Mouse (Mus musculus) CH12.LX (cell line): ENCODE data around the gene Plac8. TPM values are rescaled to one million over a fixed set of nuclear protein-coding genes. Genes with fewer than 3 reads are reported as not detected.

Experiments
- DNase-seq: peaks from one replicate; pipeline ENCODE4 v3.0.0-alpha.2; 2013; ENCODE audit errors: extremely low read depth
- H3K27ac ChIP-seq: 2 replicates; pipeline ENCODE4 v1.5.1; 2012; ENCODE audit warnings: low read depth, mild to moderate bottlenecking, control low read depth, moderate library complexity; ENCODE audit not compliant: insufficient read depth
- H3K27me3 ChIP-seq: replicated peaks from 2 replicates; pipeline ENCODE3; 2012; ENCODE audit warnings: inconsistent platforms
- H3K36me3 ChIP-seq, 2 experiments: replicated peaks in 1 of 2; 2 replicates each; pipeline versions ENCODE3 to v1.6.1; 2012; ENCODE audit warnings: inconsistent platforms in 1 of 2, low read length in 1 of 2, mild to moderate bottlenecking in 1 of 2, mixed read lengths in 1 of 2, moderate library complexity in 1 of 2; ENCODE audit not compliant: control insufficient read depth in 1 of 2, insufficient read depth in 1 of 2
- H3K4me1 ChIP-seq, 2 experiments: 2 replicates each; pipeline ENCODE4 v1.6.1; 2012; ENCODE audit warnings: inconsistent platforms in 1 of 2, moderate library complexity in 1 of 2; ENCODE audit not compliant: insufficient read depth in 2 of 2, control insufficient read depth in 1 of 2
- H3K4me2 ChIP-seq: 2 replicates; pipeline ENCODE4 v1.6.1; 2012; ENCODE audit warnings: low read depth, mild to moderate bottlenecking, control low read depth; ENCODE audit not compliant: poor library complexity, insufficient read depth, severe bottlenecking
- H3K4me3 ChIP-seq, 3 experiments: fragments of 150-350 bp in 1 of 3; sonication (generic) in 1 of 3; replicated peaks in 1 of 3; 2 replicates each; pipeline versions ENCODE3 to v1.5.1; 2011 to 2012; ENCODE audit warnings: low read depth in 2 of 3, low read length in 2 of 3, mild to moderate bottlenecking in 2 of 3, moderate library complexity in 2 of 3, control low read depth in 1 of 3, improper control_type of control experiment in 1 of 3, inconsistent platforms in 1 of 3, mixed read lengths in 1 of 3; ENCODE audit not compliant: poor library complexity in 1 of 3
- H3K79me2 ChIP-seq: replicated peaks from 2 replicates; pipeline ENCODE4 v1.6.1; 2012; ENCODE audit warnings: mild to moderate bottlenecking, moderate library complexity; ENCODE audit not compliant: control insufficient read depth, poor library complexity, insufficient read depth, severe bottlenecking; ENCODE audit errors: extremely low read depth
- H3K9ac ChIP-seq: 2 replicates; pipeline ENCODE4 v1.6.1; 2012; ENCODE audit warnings: low read depth, mild to moderate bottlenecking, control low read depth, moderate library complexity; ENCODE audit not compliant: insufficient read depth
- H3K9me3 ChIP-seq: replicated peaks from 2 replicates; pipeline ENCODE3; 2012; ENCODE audit warnings: low read length, inconsistent platforms, mixed read lengths
- BHLHE40 ChIP-seq: IDR thresholded peaks from 2 replicates; pipeline ENCODE4 v1.6.1; 2011; ENCODE audit warnings: mild to moderate bottlenecking, low read depth, low read length, improper control_type of control experiment
- CHD1 ChIP-seq: IDR thresholded peaks from 2 replicates; pipeline ENCODE4 v1.6.1; 2012; ENCODE audit warnings: low read depth, low read length, improper control_type of control experiment, inconsistent platforms
- CTCF ChIP-seq, 2 experiments: IDR thresholded peaks in 1 of 2; conservative IDR thresholded peaks in 1 of 2; 2 replicates each; pipeline ENCODE4 v1.5.1; 2011 to 2012; ENCODE audit warnings: low read depth in 2 of 2, low read length in 2 of 2, improper control_type of control experiment in 1 of 2, inconsistent platforms in 1 of 2, mild to moderate bottlenecking in 1 of 2, moderate library complexity in 1 of 2
- E2F4 ChIP-seq: IDR thresholded peaks from 2 replicates; pipeline ENCODE4 v1.6.1; 2011; ENCODE audit warnings: low read depth, low read length, improper control_type of control experiment; ENCODE audit not compliant: insufficient replicate concordance
- ELF1 ChIP-seq: IDR thresholded peaks from 2 replicates; pipeline ENCODE4 v1.6.1; 2014; ENCODE audit warnings: low read depth, mild to moderate bottlenecking, inconsistent platforms, low read length, improper control_type of control experiment
- EP300 ChIP-seq: IDR thresholded peaks from 2 replicates; pipeline ENCODE4 v1.6.1; 2011; ENCODE audit warnings: low read length, improper control_type of control experiment
- ETS1 ChIP-seq: conservative IDR thresholded peaks from 2 replicates; pipeline ENCODE4 v1.6.1; 2012; ENCODE audit warnings: low read depth, mild to moderate bottlenecking, inconsistent platforms, low read length, improper control_type of control experiment, moderate library complexity
- GABPA ChIP-seq: IDR thresholded peaks from 2 replicates; pipeline ENCODE4 v1.6.1; 2012; ENCODE audit warnings: low read depth, low read length, improper control_type of control experiment, inconsistent platforms; ENCODE audit not compliant: insufficient replicate concordance
- HCFC1 ChIP-seq: IDR thresholded peaks from 2 replicates; pipeline ENCODE4 v1.6.1; 2012; ENCODE audit warnings: low read depth, mild to moderate bottlenecking, inconsistent platforms, low read length, improper control_type of control experiment
- JUN ChIP-seq: IDR thresholded peaks from 2 replicates; pipeline ENCODE4 v1.6.1; 2011; ENCODE audit warnings: low read depth, mild to moderate bottlenecking, low read length, improper control_type of control experiment, moderate library complexity; ENCODE audit not compliant: insufficient read depth
- JUND ChIP-seq: conservative IDR thresholded peaks from 2 replicates; pipeline ENCODE4 v1.6.1; 2011; ENCODE audit warnings: low read depth, low read length, improper control_type of control experiment
- KAT2A ChIP-seq: IDR thresholded peaks from 2 replicates; pipeline ENCODE4 v1.6.1; 2012; ENCODE audit warnings: low read length, improper control_type of control experiment, inconsistent platforms; ENCODE audit not compliant: insufficient replicate concordance
- MAFK ChIP-seq: IDR thresholded peaks from 2 replicates; pipeline ENCODE4 v1.6.1; 2011; ENCODE audit warnings: low read length, improper control_type of control experiment; ENCODE audit not compliant: insufficient replicate concordance
- MAX ChIP-seq: IDR thresholded peaks from 2 replicates; pipeline ENCODE4 v1.6.1; 2011; ENCODE audit warnings: low read length, improper control_type of control experiment
- MAZ ChIP-seq: IDR thresholded peaks from 2 replicates; pipeline ENCODE4 v1.6.1; 2012; ENCODE audit warnings: low read depth, mild to moderate bottlenecking, inconsistent platforms, low read length, improper control_type of control experiment, moderate library complexity
- MEF2A ChIP-seq: IDR thresholded peaks from 2 replicates; pipeline ENCODE4 v1.6.1; 2014; ENCODE audit warnings: low read depth, mild to moderate bottlenecking, inconsistent platforms, low read length, improper control_type of control experiment, borderline replicate concordance
- MXI1 ChIP-seq: IDR thresholded peaks from 2 replicates; pipeline ENCODE4 v1.6.1; 2011; ENCODE audit warnings: mild to moderate bottlenecking, low read depth, low read length, improper control_type of control experiment
- MYC ChIP-seq: IDR thresholded peaks from 2 replicates; pipeline ENCODE4 v1.6.1; 2011; ENCODE audit warnings: low read depth, mild to moderate bottlenecking, improper control_type of control experiment, low read length
- PAX5 ChIP-seq: IDR thresholded peaks from 2 replicates; pipeline ENCODE4 v1.6.1; 2012; ENCODE audit warnings: low read length, inconsistent platforms, mixed read lengths
- POLR2A ChIP-seq: IDR thresholded peaks from 2 replicates; pipeline ENCODE4 v1.6.1; 2011; ENCODE audit warnings: low read depth, mild to moderate bottlenecking, improper control_type of control experiment, low read length
- POLR2AphosphoS2 ChIP-seq: IDR thresholded peaks from 2 replicates; pipeline ENCODE4 v1.6.1; 2011; ENCODE audit warnings: low read depth, low read length, improper control_type of control experiment
- RAD21 ChIP-seq: IDR thresholded peaks from 2 replicates; pipeline ENCODE4 v1.6.1; 2011; ENCODE audit warnings: low read depth, mild to moderate bottlenecking, low read length, improper control_type of control experiment, moderate library complexity
- SMC3 ChIP-seq: IDR thresholded peaks from 2 replicates; pipeline ENCODE4 v1.6.1; 2011; ENCODE audit warnings: low read depth, low read length, improper control_type of control experiment
- TBP ChIP-seq: conservative IDR thresholded peaks from 2 replicates; pipeline ENCODE4 v1.6.1; 2011; ENCODE audit warnings: low read depth, low read length, improper control_type of control experiment
- UBTF ChIP-seq: IDR thresholded peaks from 2 replicates; pipeline ENCODE4 v1.6.1; 2012; ENCODE audit warnings: low read depth, mild to moderate bottlenecking, inconsistent platforms, low read length, improper control_type of control experiment, moderate library complexity
- USF2 ChIP-seq: conservative IDR thresholded peaks from 2 replicates; pipeline ENCODE4 v1.6.1; 2011; ENCODE audit warnings: low read depth, low read length, improper control_type of control experiment
- ZC3H11A ChIP-seq: IDR thresholded peaks from 2 replicates; pipeline ENCODE4 v1.6.1; 2012; ENCODE audit warnings: low read depth, mild to moderate bottlenecking, inconsistent platforms, low read length, improper control_type of control experiment
- ZKSCAN1 ChIP-seq: IDR thresholded peaks from 2 replicates; pipeline ENCODE4 v1.6.1; 2012; ENCODE audit warnings: low read depth, inconsistent platforms, low read length, improper control_type of control experiment, borderline replicate concordance
- ZMIZ1 ChIP-seq: IDR thresholded peaks from 2 replicates; pipeline ENCODE4 v1.6.1; 2012; ENCODE audit warnings: low read depth, mild to moderate bottlenecking, inconsistent platforms, low read length, improper control_type of control experiment
- dilution Hi-C: fragments of 300-500 bp; cut with MboI; formaldehyde crosslinking; loops from 2 replicates; pipeline ENCODE4 v1.14.3; 2020; ENCODE audit warnings: low sequenced_read_pairs; ENCODE audit not compliant: extremely low pct_unique_long_range_greater_than_20kb, extremely low pct_ligation_motif_present
- in situ Hi-C: fragments of 300-500 bp; cut with MboI; formaldehyde crosslinking; loops from 3 replicates; pipeline ENCODE4 v1.14.3; 2019; ENCODE audit warnings: low sequenced_read_pairs, low pct_ligation_motif_present, low pct_unique_long_range_greater_than_20kb, mixed read lengths
- polyA plus RNA-seq: library from polyadenylated mRNA; unstranded; fragments of >175 nt; gene quantifications from 2 replicates; pipeline ENCODE4 v1.2.1, GENCODE M21; 2012; ENCODE audit warnings: low read depth; ENCODE audit not compliant: insufficient read length
- total RNA-seq, 2 experiments: library from RNA; depleted of rRNA; stranded (reverse); fragments of 300-350 nt in 1 of 2; fragments of >200 nt in 1 of 2; gene quantifications; 2 replicates each; pipeline ENCODE4 v1.2.3; 2012 to 2014

The Plac8 gene
- total and polyA plus RNA-seq, 3 experiments = 64.3 to 258 (median 161) TPM

- no peak overlapping the region for H3K4me3 ChIP-seq
- H3K9ac ChIP-seq = no peak overlapping the region
- dilution Hi-C loops (no loop called here), in situ Hi-C loops (no loop called here)
- H3K36me3 ChIP-seq = peaks cover 45 to 63% of the 10 kb centered on the region in 2 experiments
- no peak for DNase-seq
- H3K27me3 ChIP-seq = no peaks in the 10 kb centered on the region
- H3K9me3 ChIP-seq = no peaks in the 10 kb centered on the region
- TF ChIP-seq POLR2A (no peak), E2F4 (no peak), CHD1 (no peak), USF2 (no peak), JUND (no peak), TBP (no peak), MYC (no peak), HCFC1 (no peak), ZKSCAN1 (no peak), MXI1 (no peak), ZMIZ1 (no peak), MEF2A (no peak), ZC3H11A (no peak), KAT2A (no peak), JUN (no peak), ETS1 (no peak), MAX (no peak), RAD21 (no peak)
- H3K4me1 ChIP-seq = peaks cover 3 to 16% of the 10 kb centered on the region in 2 experiments; a peak in 2 of 4 replicates
- H3K4me2 ChIP-seq = no peak overlapping the region
- no peaks in the 10 kb centered on the region; the same call in 1 of the 2 replicates for H3K79me2 ChIP-seq
- H3K27ac ChIP-seq = no peak overlapping the region
Observed at GRCm38 (mm10) chr5:100549311-100549710, 22.7 kb downstream of the Plac8 start.

- in situ Hi-C loops = no loop called here
- Histone ChIP-seq H3K27me3 (no peaks in the 10 kb centered on the region), H3K9me3 (no peaks in the 10 kb centered on the region), H3K27ac (no peak overlapping the region), H3K9ac (no peak overlapping the region), H3K36me3 (peaks cover 50 to 66% of the 10 kb centered on the region in 2 experiments), H3K79me2 (no peaks in the 10 kb centered on the region; the same call in 1 of the 2 replicates), H3K4me1 (peaks cover 3 to 16% of the 10 kb centered on the region in 2 experiments; a peak in 2 of 4 replicates), H3K4me3 (no peak overlapping the region), H3K4me2 (no peak overlapping the region)
- no peak for TF ChIP-seq BHLHE40
- no peak for TF ChIP-seq JUND
- no peak for TF ChIP-seq GABPA
- no peak for TF ChIP-seq ELF1
- TF ChIP-seq CTCF (conservative IDR thresholded peaks at IDR 0.05 in 1 of 2, IDR thresholded peaks at IDR 0.05 in 1 of 2; ENCODE audit: low read depth in 2 of 2, low read length in 2 of 2) = no peak
- no peak for TF ChIP-seq EP300
- TF ChIP-seq CHD1 = no peak
- TF ChIP-seq RAD21 = no peak; the same call in 1 of the 2 replicates
- TF ChIP-seq KAT2A = no peak
- TF ChIP-seq HCFC1 = no peak
- no peak for TF ChIP-seq MAZ
- no peak for TF ChIP-seq SMC3
- no peak for TF ChIP-seq E2F4
- no peak for TF ChIP-seq MAFK
- TF ChIP-seq POLR2AphosphoS2 = no peak
- TF ChIP-seq ZKSCAN1 = no peak
- TF ChIP-seq UBTF = no peak
- no peak for TF ChIP-seq MEF2A
- TF ChIP-seq PAX5 = no peak
- DNase-seq = no peak
- dilution Hi-C loops = no loop called here
Observed at GRCm38 (mm10) chr5:100548236-100548635, 23.8 kb downstream of the Plac8 start.
